Mouse (Mus musculus): ENCODE measurements around the gene Caly.

GRCm38 (mm10) chr7:140049115-140049689, 33.1 kb downstream of the Caly start:
- TF ChIP-seq CTCF (IDR thresholded peaks at IDR 0.05; ENCODE audit: borderline replicate concordance, extremely low read depth, insufficient read depth, insufficient read length): no peak
- TF ChIP-seq POLR2A (IDR thresholded peaks at IDR 0.05; ENCODE audit: borderline replicate concordance, extremely low read depth, insufficient read depth, insufficient read length, poor library complexity, severe bottlenecking): no peak

All from brain, embryonic 14.5 days (tissue).